ENCODE assay signal across 15 mouse cellular contexts in genomic region chr5:77151075-77151474, GRCm38 (mm10). TPM values are rescaled to one million over a fixed set of nuclear protein-coding genes. Genes with fewer than 3 reads are reported as not detected.
DNase-seq lines count a peak whose midpoint lies in the region; ATAC-seq lines count a peak whose summit lies in the region.
"Had no signal": no experiment of that assay in that cellular context is flagged by ENCODE, and none has a peak within 500 bp of the region (broad histone marks: within the 10 kb centered on the region; RNA-seq: fewer than 3 reads in every experiment).

No protein-coding gene starts in this region.

- no peak overlapping the region for H3K9ac ChIP-seq in heart, embryonic 13.5 days
- H3K9ac ChIP-seq in lung, embryonic 15.5 days = no peak overlapping the region
- no peak overlapping the region for H3K9ac ChIP-seq in midbrain, embryonic 11.5 days (ENCODE audit: low read length)
- H3K9ac ChIP-seq: kidney, embryonic 15.5 days; limb, embryonic 15.5 days had no signal

- H3K9me3 ChIP-seq in heart, embryonic 13.5 days = no peaks in the 10 kb centered on the region
- no peaks in the 10 kb centered on the region for H3K9me3 ChIP-seq in lung, embryonic 15.5 days
- H3K9me3 ChIP-seq in midbrain, embryonic 11.5 days (ENCODE audit: control insufficient read depth, low read length) = no peaks in the 10 kb centered on the region
- H3K9me3 ChIP-seq: kidney, embryonic 15.5 days; limb, embryonic 15.5 days had no signal

- H3K27ac ChIP-seq in heart, embryonic 13.5 days (replicated peaks) = 0 out of 2 replicates have a peak overlapping the region, but pooled peaks have one; percentile 17
- H3K27ac ChIP-seq in lung, embryonic 15.5 days = peak overlapping the region; percentile 76
- no peak overlapping the region for H3K27ac ChIP-seq in midbrain, embryonic 11.5 days (ENCODE audit: low read depth, low read length)
- H3K27ac ChIP-seq: kidney, embryonic 15.5 days; limb, embryonic 15.5 days had no signal

- WGBS in heart, embryonic 13.5 days = 19% methylated on average over 7 of the region's 7 CpGs
- WGBS in lung, embryonic 15.5 days = 22% methylated on average over 7 of the region's 7 CpGs
- WGBS in midbrain, embryonic 11.5 days = 88% methylated on average over 7 of the region's 7 CpGs

- no peak for DNase-seq in heart, postnatal 25 days (ENCODE audit: low spot score)
- peak; percentile 29 for DNase-seq in 416B (ENCODE audit: low read depth)
- DNase-seq in c-Kit-positive CD71-positive TER-119-negative erythroid progenitor cells, embryonic 14.5 days (ENCODE audit: low read depth) = peak; percentile 77
- DNase-seq in spleen, postnatal 4 days (ENCODE audit: low spot score in 2 of 2) = no peak
- DNase-seq in embryo, embryonic 10 days (ENCODE audit: low spot score) = no peak
- no peak for DNase-seq in midbrain, embryonic 11.5 days (ENCODE audit: low spot score, missing footprints)
- DNase-seq: adrenal gland, postnatal 14 days; cerebellum, adult 11-12 months; gastrocnemius, postnatal 25 days; thymus, adult 18-20 months had no signal

- intact Hi-C loops in heart, postnatal 25 days (cut with DNase I) = no loop called here

- H3K4me1 ChIP-seq in heart, embryonic 13.5 days = peaks cover 30% of the 10 kb centered on the region
- H3K4me1 ChIP-seq in lung, embryonic 15.5 days = peaks cover 19% of the 10 kb centered on the region
- no peaks in the 10 kb centered on the region for H3K4me1 ChIP-seq in midbrain, embryonic 11.5 days (ENCODE audit: control insufficient read depth, insufficient read depth, low read length)
- H3K4me1 ChIP-seq: kidney, embryonic 15.5 days had no signal

- no peak for ATAC-seq in heart, embryonic 13.5 days (ENCODE audit: extremely low read depth, insufficient number of reproducible peaks, low FRiP score, low TSS enrichment)
- peak; percentile 73 for ATAC-seq in lung, embryonic 15.5 days (ENCODE audit: borderline replicate concordance, extremely low read depth, low FRiP score, low TSS enrichment)
- ATAC-seq in midbrain, embryonic 11.5 days (ENCODE audit: low FRiP score) = no peak
- ATAC-seq: hindbrain, embryonic 16.5 days had no signal

- no peaks in the 10 kb centered on the region for H3K36me3 ChIP-seq in heart, embryonic 13.5 days
- H3K36me3 ChIP-seq in lung, embryonic 15.5 days = no peaks in the 10 kb centered on the region
- H3K36me3 ChIP-seq in midbrain, embryonic 11.5 days (ENCODE audit: control insufficient read depth, insufficient read depth, low read length) = no peaks in the 10 kb centered on the region
- H3K36me3 ChIP-seq: kidney, embryonic 15.5 days; limb, embryonic 15.5 days had no signal

- H3K4me3 ChIP-seq in heart, embryonic 13.5 days = no peak overlapping the region
- no peak overlapping the region for H3K4me3 ChIP-seq in lung, embryonic 15.5 days
- H3K4me3 ChIP-seq in midbrain, embryonic 11.5 days (ENCODE audit: low read depth, low read length) = no peak overlapping the region
- H3K4me3 ChIP-seq: kidney, embryonic 15.5 days; limb, embryonic 15.5 days had no signal

- H3K4me2 ChIP-seq in heart, embryonic 13.5 days = no peak overlapping the region
- H3K4me2 ChIP-seq in lung, embryonic 15.5 days = no peak overlapping the region
- no peak overlapping the region for H3K4me2 ChIP-seq in midbrain, embryonic 11.5 days
- H3K4me2 ChIP-seq: kidney, embryonic 15.5 days; limb, embryonic 15.5 days had no signal

- H3K27me3 ChIP-seq in heart, embryonic 13.5 days (replicated peaks) = no peaks in the 10 kb centered on the region
- no peaks in the 10 kb centered on the region for H3K27me3 ChIP-seq in lung, embryonic 15.5 days
- no peaks in the 10 kb centered on the region for H3K27me3 ChIP-seq in midbrain, embryonic 11.5 days (ENCODE audit: control insufficient read depth, insufficient read depth, low read length)
- H3K27me3 ChIP-seq: kidney, embryonic 15.5 days; limb, embryonic 15.5 days had no signal

RNA-seq across cellular contexts. Expression of gene Hopx, which starts 36.2 kb away (rescaled TPM):
- 12.6 and 16.4 TPM in 2 replicates for polyA plus RNA-seq in heart, embryonic 13.5 days (2015; fragmentation: Nextera tagmentation; extraction: Ambion mirVana)
- 100 to 1,000 TPM; 402 to 442 TPM for total RNA-seq in heart, postnatal 25 days (2021)
- polyA plus RNA-seq in lung, embryonic 15.5 days (2015; fragmentation: Nextera tagmentation; extraction: Ambion mirVana) = 6.4 and 7.9 TPM in 2 replicates
- polyA plus RNA-seq in midbrain, embryonic 11.5 days (2014; fragmentation: Nextera tagmentation; extraction: Ambion mirVana) = 0.37 TPM in 1 of 2 replicates, not detected in the other

Comparison
In these comparisons a context has a peak if more than half of its experiments do, and no peak if none do; other contexts are left out.
1. DNase-seq: peak in 416B (single experiment) and c-Kit-positive CD71-positive TER-119-negative erythroid progenitor cells, embryonic 14.5 days (single experiment); none in heart, postnatal 25 days (single experiment), spleen, postnatal 4 days (0 of 2), embryo, embryonic 10 days (single experiment) and midbrain, embryonic 11.5 days (single experiment).